Mouse (Mus musculus): Measurements from ENCODE around the gene Olfr113. TPM values are rescaled to one million over a fixed set of nuclear protein-coding genes. Genes with fewer than 3 reads are reported as not detected.

The Olfr113 gene
- polyA plus RNA-seq (2014; fragmentation: Illumina TruSeq; extraction: RNeasy Lipid Tissue Mini Kit (QIAGEN cat#74804); ENCODE audit: low read depth, low replicate concordance), result not detected

DNA sequence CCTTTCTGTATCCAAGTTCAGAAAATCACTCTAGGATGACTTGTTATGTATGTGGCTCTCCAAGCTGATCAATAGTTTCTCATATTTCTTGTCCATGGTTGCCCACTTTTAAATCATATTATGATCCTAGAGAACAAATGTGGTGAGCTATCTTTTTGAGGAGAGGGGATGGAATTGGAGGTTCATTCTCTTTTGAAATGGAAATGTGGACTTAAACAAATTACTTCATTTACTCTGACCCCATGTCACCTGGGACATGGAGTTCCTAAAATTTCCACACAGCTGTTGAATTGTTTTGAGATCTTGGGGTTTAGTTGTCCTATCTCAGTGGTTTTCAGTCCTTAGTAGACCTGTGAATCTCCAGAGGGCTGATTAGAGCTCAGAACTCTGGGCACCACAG lies at the start of gene Olfr113:
Olfr113 (minus strand) TSS at position 101 of the 400 bp plus-strand sequence.

DNA sequence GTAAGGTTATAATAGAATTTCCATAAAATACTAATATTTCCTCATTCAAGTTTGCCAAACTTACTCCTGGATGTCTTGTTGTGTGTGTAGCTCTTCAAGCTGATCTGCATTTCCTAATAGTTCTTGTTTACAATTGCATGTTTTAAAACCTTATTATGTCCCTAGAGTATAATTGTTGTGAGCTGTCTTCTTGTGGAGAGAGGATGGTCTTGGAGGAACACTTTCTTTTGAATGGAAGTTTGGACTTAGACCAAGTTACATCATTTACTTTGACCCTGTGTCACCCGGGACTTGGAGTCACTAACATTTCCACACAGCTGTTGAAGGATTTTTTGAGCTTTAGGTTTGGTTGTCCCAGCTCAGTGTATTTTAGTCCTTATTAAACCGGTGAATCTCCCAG lies 49.5 kb upstream of the Olfr113 start, which contains the start of the genes Olfr115 and Olfr116:
Olfr115 (minus strand) TSS at position 101 of the 400 bp plus-strand sequence.
Olfr116 (minus strand) TSS at position 191 of the 400 bp plus-strand sequence.

DNA sequence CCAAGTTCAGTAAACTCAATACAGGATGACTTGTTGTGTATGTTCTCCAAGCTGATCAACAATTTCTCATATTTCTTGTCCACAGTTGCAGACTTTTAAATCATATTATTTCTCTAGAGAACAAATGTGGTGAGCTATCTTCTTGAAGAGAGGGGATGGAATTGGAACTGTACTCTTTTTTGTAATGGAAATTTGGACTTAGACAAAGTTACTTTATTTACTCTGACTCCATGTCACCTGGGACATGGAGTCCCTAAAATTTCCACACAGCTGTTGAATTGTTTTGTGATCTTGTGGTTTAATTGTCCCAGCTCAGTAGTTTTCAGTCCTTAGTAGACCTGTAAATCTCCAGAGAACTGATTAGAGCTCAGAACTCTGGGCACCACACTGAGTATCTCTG lies 15.2 kb upstream of the Olfr113 start, which contains the start of gene Olfr114:
Olfr114 (minus strand) TSS at position 101 of the 400 bp plus-strand sequence.

DNA sequence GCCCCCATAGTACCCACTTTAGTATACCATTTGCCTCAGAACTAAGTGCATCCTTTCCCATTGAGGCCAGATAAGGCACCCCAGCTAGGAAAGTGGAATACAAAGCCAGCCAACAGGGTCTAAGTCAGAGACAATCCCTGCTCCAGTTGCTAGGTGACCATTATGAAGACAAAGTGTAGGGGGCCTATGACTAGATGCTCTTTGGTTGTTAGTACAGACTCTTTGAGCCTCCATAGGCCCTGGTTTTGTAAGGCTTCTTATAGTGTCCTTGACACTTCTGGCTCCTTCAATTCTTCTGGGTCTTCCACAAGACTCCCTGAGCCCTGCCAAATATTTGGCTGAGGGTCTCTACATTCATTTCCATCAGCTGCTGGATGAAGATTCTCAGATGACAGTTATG lies 8.1 kb downstream of the Olfr113 start, which contains the start of gene Olfr112:
Olfr112 (minus strand) TSS at position 101 of the 400 bp plus-strand sequence.

Other genes with a start within 250 kb of the Olfr113 start
- not detected for gene Olfr103, start 238.0 kb downstream of the Olfr113 start, polyA plus RNA-seq (2014; fragmentation: Illumina TruSeq; extraction: RNeasy Lipid Tissue Mini Kit (QIAGEN cat#74804); ENCODE audit: low read depth, low replicate concordance)
- not detected for gene Olfr104-ps, start 218.1 kb downstream of the Olfr113 start, polyA plus RNA-seq (2014; fragmentation: Illumina TruSeq; extraction: RNeasy Lipid Tissue Mini Kit (QIAGEN cat#74804); ENCODE audit: low read depth, low replicate concordance)
- gene Olfr105-ps, start 198.6 kb downstream of the Olfr113 start, polyA plus RNA-seq (2014; fragmentation: Illumina TruSeq; extraction: RNeasy Lipid Tissue Mini Kit (QIAGEN cat#74804); ENCODE audit: low read depth, low replicate concordance), result not detected
- gene Olfr106-ps, start 187.3 kb downstream of the Olfr113 start, polyA plus RNA-seq (2014; fragmentation: Illumina TruSeq; extraction: RNeasy Lipid Tissue Mini Kit (QIAGEN cat#74804); ENCODE audit: low read depth, low replicate concordance), result not detected
- gene Olfr107, start 178.4 kb downstream of the Olfr113 start, polyA plus RNA-seq (2014; fragmentation: Illumina TruSeq; extraction: RNeasy Lipid Tissue Mini Kit (QIAGEN cat#74804); ENCODE audit: low read depth, low replicate concordance), result not detected
- gene Olfr108, start 132.2 kb downstream of the Olfr113 start, polyA plus RNA-seq (2014; fragmentation: Illumina TruSeq; extraction: RNeasy Lipid Tissue Mini Kit (QIAGEN cat#74804); ENCODE audit: low read depth, low replicate concordance), result not detected
- gene Olfr109, start 118.7 kb downstream of the Olfr113 start, polyA plus RNA-seq (2014; fragmentation: Illumina TruSeq; extraction: RNeasy Lipid Tissue Mini Kit (QIAGEN cat#74804); ENCODE audit: low read depth, low replicate concordance), result not detected
- not detected for gene H2-M2, start 94.1 kb downstream of the Olfr113 start, polyA plus RNA-seq (2014; fragmentation: Illumina TruSeq; extraction: RNeasy Lipid Tissue Mini Kit (QIAGEN cat#74804); ENCODE audit: low read depth, low replicate concordance)
- not detected for gene Olfr110, start 85.2 kb downstream of the Olfr113 start, polyA plus RNA-seq (2014; fragmentation: Illumina TruSeq; extraction: RNeasy Lipid Tissue Mini Kit (QIAGEN cat#74804); ENCODE audit: low read depth, low replicate concordance)
- gene Olfr111, start 69.6 kb downstream of the Olfr113 start, polyA plus RNA-seq (2014; fragmentation: Illumina TruSeq; extraction: RNeasy Lipid Tissue Mini Kit (QIAGEN cat#74804); ENCODE audit: low read depth, low replicate concordance), result not detected
- gene Olfr112, start 8.2 kb downstream of the Olfr113 start, polyA plus RNA-seq (2014; fragmentation: Illumina TruSeq; extraction: RNeasy Lipid Tissue Mini Kit (QIAGEN cat#74804); ENCODE audit: low read depth, low replicate concordance), result 0.78 TPM
- gene Olfr114, start 15.1 kb upstream of the Olfr113 start, polyA plus RNA-seq (2014; fragmentation: Illumina TruSeq; extraction: RNeasy Lipid Tissue Mini Kit (QIAGEN cat#74804); ENCODE audit: low read depth, low replicate concordance), result not detected
- gene Olfr115, start 49.4 kb upstream of the Olfr113 start, polyA plus RNA-seq (2014; fragmentation: Illumina TruSeq; extraction: RNeasy Lipid Tissue Mini Kit (QIAGEN cat#74804); ENCODE audit: low read depth, low replicate concordance), result not detected
- not detected for gene Olfr116, start 49.5 kb upstream of the Olfr113 start, polyA plus RNA-seq (2014; fragmentation: Illumina TruSeq; extraction: RNeasy Lipid Tissue Mini Kit (QIAGEN cat#74804); ENCODE audit: low read depth, low replicate concordance)
- not detected for gene Olfr117, start 86.1 kb upstream of the Olfr113 start, polyA plus RNA-seq (2014; fragmentation: Illumina TruSeq; extraction: RNeasy Lipid Tissue Mini Kit (QIAGEN cat#74804); ENCODE audit: low read depth, low replicate concordance)
- not detected for gene Olfr118, start 89.3 kb upstream of the Olfr113 start, polyA plus RNA-seq (2014; fragmentation: Illumina TruSeq; extraction: RNeasy Lipid Tissue Mini Kit (QIAGEN cat#74804); ENCODE audit: low read depth, low replicate concordance)
- gene Olfr119, start 118.9 kb upstream of the Olfr113 start, polyA plus RNA-seq (2014; fragmentation: Illumina TruSeq; extraction: RNeasy Lipid Tissue Mini Kit (QIAGEN cat#74804); ENCODE audit: low read depth, low replicate concordance), result not detected
- not detected for gene Olfr120, start 144.1 kb upstream of the Olfr113 start, polyA plus RNA-seq (2014; fragmentation: Illumina TruSeq; extraction: RNeasy Lipid Tissue Mini Kit (QIAGEN cat#74804); ENCODE audit: low read depth, low replicate concordance)
- not detected for gene Olfr121, start 171.2 kb upstream of the Olfr113 start, polyA plus RNA-seq (2014; fragmentation: Illumina TruSeq; extraction: RNeasy Lipid Tissue Mini Kit (QIAGEN cat#74804); ENCODE audit: low read depth, low replicate concordance)
- not detected for gene Olfr122, start 190.9 kb upstream of the Olfr113 start, polyA plus RNA-seq (2014; fragmentation: Illumina TruSeq; extraction: RNeasy Lipid Tissue Mini Kit (QIAGEN cat#74804); ENCODE audit: low read depth, low replicate concordance)
- gene Olfr123, start 215.9 kb upstream of the Olfr113 start, polyA plus RNA-seq (2014; fragmentation: Illumina TruSeq; extraction: RNeasy Lipid Tissue Mini Kit (QIAGEN cat#74804); ENCODE audit: low read depth, low replicate concordance), result not detected
- gene Olfr124, start 222.2 kb upstream of the Olfr113 start, polyA plus RNA-seq (2014; fragmentation: Illumina TruSeq; extraction: RNeasy Lipid Tissue Mini Kit (QIAGEN cat#74804); ENCODE audit: low read depth, low replicate concordance), result not detected